Comparison of ENCODE assay signal across 30 mouse cellular contexts in the genomic region with DNA sequence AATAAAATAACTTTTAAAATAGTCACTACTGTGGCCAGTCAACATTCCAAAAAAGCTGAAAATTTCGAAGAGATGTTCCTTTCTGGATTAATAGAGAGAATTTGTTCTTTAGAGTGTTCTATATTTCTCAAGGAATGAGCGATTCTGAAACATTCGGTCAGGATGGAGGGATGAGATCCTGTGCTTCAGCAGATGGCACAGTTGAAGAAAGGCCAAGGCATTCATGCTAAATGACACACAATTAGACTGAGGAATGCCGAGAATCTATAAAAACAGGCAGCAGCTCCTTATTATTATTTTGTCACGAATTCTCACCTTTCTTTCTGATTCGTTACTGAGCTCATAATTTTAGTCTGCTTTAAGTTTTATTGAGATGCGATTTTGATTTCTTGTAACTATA. TPM values are rescaled to one million over a fixed set of nuclear protein-coding genes. Genes with fewer than 3 reads are reported as not detected.
DNase-seq lines count a peak whose midpoint lies in the region; ATAC-seq and TF ChIP-seq lines count a peak whose summit lies in the region.
"Had no signal": no experiment of that assay in that cellular context is flagged by ENCODE, and none has a peak within 500 bp of the region (broad histone marks: within the 10 kb centered on the region; RNA-seq: fewer than 3 reads in every experiment).

No protein-coding gene starts in this region.

- H3K4me3 ChIP-seq in layer of hippocampus, adult 2 months: no peak overlapping the region
- no peak overlapping the region for H3K4me3 ChIP-seq in cerebellum, adult 2 months (replicated peaks; ENCODE audit: insufficient read depth, low read depth, low read length)
- H3K4me3 ChIP-seq: erythroblast, embryonic 14.5 days; forebrain, embryonic 12.5 days; heart, adult 2 months; heart, embryonic 12.5 days; hindbrain, embryonic 13.5 days; left cerebral cortex, adult 2 months; limb, embryonic 12.5 days; liver, embryonic 15.5 days; stomach, embryonic 15.5 days had no signal

- no peaks in the 10 kb centered on the region for H3K27me3 ChIP-seq in cerebellum, adult 2 months (ENCODE audit: control insufficient read depth, insufficient read depth, low read length)
- H3K27me3 ChIP-seq: forebrain, embryonic 12.5 days; heart, embryonic 12.5 days; hindbrain, embryonic 13.5 days; limb, embryonic 12.5 days; liver, embryonic 15.5 days; stomach, embryonic 15.5 days had no signal

- H3K27ac ChIP-seq in layer of hippocampus, adult 2 months: 0 out of 2 replicates have a peak overlapping the region, but pooled peaks have one; percentile 7
- H3K27ac ChIP-seq in cerebellum, adult 2 months (ENCODE audit: insufficient read depth, low read length): no peak overlapping the region
- H3K27ac ChIP-seq: forebrain, embryonic 12.5 days; heart, adult 2 months; hindbrain, embryonic 13.5 days; left cerebral cortex, adult 2 months; limb, embryonic 12.5 days; liver, embryonic 15.5 days; stomach, embryonic 15.5 days had no signal

- ATAC-seq in activated CD4-positive, CD25-positive, alpha-beta regulatory T cell, adult 4 months: no peak
- ATAC-seq: CD4-positive, CD25-positive, alpha-beta regulatory T cell, adult 4 months; intestine, postnatal 0 days had no signal

- peaks cover 2% of the 10 kb centered on the region for H3K4me1 ChIP-seq in cerebellum, adult 2 months (ENCODE audit: control insufficient read depth, insufficient read depth, low read length)
- H3K4me1 ChIP-seq: forebrain, embryonic 12.5 days; heart, embryonic 12.5 days; limb, embryonic 12.5 days; liver, embryonic 15.5 days; stomach, embryonic 15.5 days had no signal

- no peak for DNase-seq in layer of hippocampus, adult 2 months (ENCODE audit: low spot score in 2 of 2)
- no peak for DNase-seq in layer of hippocampus, postnatal 25 days (ENCODE audit: extremely low spot score in 1 of 2, low spot score in 1 of 2)
- peak; percentile 47 to 83 for DNase-seq in cerebellum, adult 2 months
- peak; percentile 55 to 75 for DNase-seq in cerebellum, postnatal 14 days
- no peak for DNase-seq in spleen, postnatal 36 days (ENCODE audit: low spot score in 2 of 2)
- no peak for DNase-seq in thymus, postnatal 36 days
- DNase-seq: adrenal gland, adult 2 months; gastrocnemius, postnatal 36 days; heart, adult 2 months; heart, postnatal 4 days; kidney, postnatal 14 days; lung, embryonic 14.5 days; lung, postnatal 14 days; midbrain, embryonic 14.5 days; retina, postnatal 1 day; right cerebral cortex, postnatal 14 days had no signal

- no peak for TF ChIP-seq CTCF in layer of hippocampus, adult 2 months (conservative IDR thresholded peaks at IDR 0.05)
- TF ChIP-seq CTCF in cerebellum, adult 2 months (IDR thresholded peaks at IDR 0.05; ENCODE audit: borderline replicate concordance, insufficient read depth, low read depth, low read length): no peak

- 16% methylated on average over 7 of the region's 7 CpGs for WGBS in cerebellum, adult 2 months

- no peak for TF ChIP-seq POLR2A in cerebellum, adult 2 months (IDR thresholded peaks at IDR 0.05; ENCODE audit: borderline replicate concordance, insufficient read depth, low read length)

RNA-seq across cellular contexts. Expression of a gene that starts 15.4 kb away (rescaled TPM):
- total RNA-seq in layer of hippocampus, adult 2 months (2021): 10 to 100 TPM; 59.6 to 61.4 TPM
- total RNA-seq in layer of hippocampus, postnatal 25 days (2021): 10 to 100 TPM; 51.5 to 62.0 TPM
- 34.6 and 36.7 TPM in 2 replicates for polyA plus RNA-seq in cerebellum, adult 2 months (2012; rRNA removed)
- polyA plus RNA-seq in activated CD4-positive, CD25-positive, alpha-beta regulatory T cell, adult 4 months (2017; shearing (Covaris generic)): under 1 TPM in 1 of 2 experiments, not detected in 1; 0.08 TPM
- total RNA-seq: heart, adult 2 months; heart, postnatal 4 days; liver, adult 2 months; monocyte, adult 5-6 weeks had no signal
- polyA plus RNA-seq: CD4-positive, CD25-positive, alpha-beta regulatory T cell, adult 4 months; erythroblast, embryonic 14.5 days; heart, adult 2 months; heart, postnatal 0 days; liver, adult 2 months had no signal

Comparison
In these comparisons a context has a peak if more than half of its experiments do, and no peak if none do; other contexts are left out.
1. DNase-seq: peak in cerebellum, adult 2 months (2 of 2) and cerebellum, postnatal 14 days (2 of 2); none in layer of hippocampus, adult 2 months (0 of 2), layer of hippocampus, postnatal 25 days (0 of 2), spleen, postnatal 36 days (0 of 2) and thymus, postnatal 36 days (0 of 2).